Mouse (Mus musculus): Measurements from ENCODE around the gene Lrp2. TPM values are rescaled to one million over a fixed set of nuclear protein-coding genes. Genes with fewer than 3 reads are reported as not detected.

The Lrp2 gene
- total and polyA plus RNA-seq, 3 experiments = 0.01 TPM; not detected in 2

DNA sequence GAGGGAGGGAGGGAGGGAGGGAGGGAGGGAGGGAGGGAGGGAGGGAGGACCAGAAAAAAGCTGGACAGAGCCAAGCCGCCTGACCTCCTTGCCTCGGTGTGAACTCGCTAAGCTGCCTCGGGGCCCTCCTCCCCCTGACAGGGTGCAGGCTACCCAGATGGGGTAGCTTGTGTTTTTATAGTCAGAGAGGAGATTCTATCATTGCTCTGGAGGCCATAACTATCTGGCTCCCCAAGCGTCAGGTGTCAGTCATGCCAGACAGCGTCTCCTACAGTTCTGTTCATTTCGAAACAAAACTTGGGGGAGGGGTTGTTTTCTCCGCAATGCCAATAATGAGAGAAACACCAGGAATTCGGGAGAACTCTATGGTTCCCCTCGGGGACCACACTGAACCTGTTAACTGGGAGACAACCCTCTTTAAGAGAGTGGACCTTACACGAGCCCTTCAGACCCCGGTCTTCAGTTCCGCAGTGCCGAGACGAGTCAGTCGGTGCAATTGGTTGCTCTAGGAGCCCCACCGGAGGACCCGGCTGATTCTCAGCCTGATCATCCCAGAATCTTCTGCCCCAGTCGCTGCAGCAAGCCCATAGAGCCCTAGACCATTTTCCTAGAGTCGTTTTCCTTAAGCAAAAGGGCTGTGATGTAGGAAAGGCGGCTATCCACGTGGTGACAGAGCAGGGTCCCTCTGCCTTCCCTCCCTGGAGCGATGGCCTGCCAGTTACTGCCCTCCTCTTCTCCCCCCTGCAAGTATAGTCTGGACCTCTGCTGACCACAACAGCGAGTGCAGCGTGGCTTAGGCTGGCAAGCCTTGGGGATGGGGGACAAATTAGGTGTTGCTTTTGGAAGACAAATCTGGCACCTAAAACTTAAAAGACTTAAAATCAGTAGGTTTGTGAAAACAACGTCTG lies 1.2 kb upstream of the Lrp2 start:
- Histone ChIP-seq H3K79me2 (ENCODE audit: control insufficient read depth, insufficient read depth, low read length, poor library complexity) (no peaks in the 10 kb centered on the region), H3K27ac (ENCODE audit: control insufficient read depth, low read depth, low read length) (no peak overlapping the region), H3K4me1 (ENCODE audit: control insufficient read depth in 1 of 2, insufficient read depth in 2 of 2, low read length in 2 of 2) (no peaks in the 10 kb centered on the region), H3K4me3 (ENCODE audit: control insufficient read depth in 1 of 2, insufficient read depth in 1 of 2, low read depth in 2 of 2, low read length in 2 of 2) (no peak overlapping the region), H3K36me3 (ENCODE audit: control insufficient read depth in 1 of 2, insufficient read depth in 2 of 2, low read length in 2 of 2) (no peaks in the 10 kb centered on the region), H3K9ac (ENCODE audit: control insufficient read depth, low read depth, low read length, poor library complexity, severe bottlenecking) (no peak overlapping the region), H3K9me3 (replicated peaks; ENCODE audit: insufficient read depth, low read length) (no peaks in the 10 kb centered on the region), H3K27me3 (ENCODE audit: control insufficient read depth in 1 of 2, insufficient read depth in 2 of 2, low read length in 2 of 2) (no peaks in the 10 kb centered on the region)
- TF ChIP-seq MYC (IDR thresholded peaks at IDR 0.05; ENCODE audit: low read depth, low read length) = no peak
- DNase-seq (ENCODE audit: low read depth, low spot score) = no peak

DNA sequence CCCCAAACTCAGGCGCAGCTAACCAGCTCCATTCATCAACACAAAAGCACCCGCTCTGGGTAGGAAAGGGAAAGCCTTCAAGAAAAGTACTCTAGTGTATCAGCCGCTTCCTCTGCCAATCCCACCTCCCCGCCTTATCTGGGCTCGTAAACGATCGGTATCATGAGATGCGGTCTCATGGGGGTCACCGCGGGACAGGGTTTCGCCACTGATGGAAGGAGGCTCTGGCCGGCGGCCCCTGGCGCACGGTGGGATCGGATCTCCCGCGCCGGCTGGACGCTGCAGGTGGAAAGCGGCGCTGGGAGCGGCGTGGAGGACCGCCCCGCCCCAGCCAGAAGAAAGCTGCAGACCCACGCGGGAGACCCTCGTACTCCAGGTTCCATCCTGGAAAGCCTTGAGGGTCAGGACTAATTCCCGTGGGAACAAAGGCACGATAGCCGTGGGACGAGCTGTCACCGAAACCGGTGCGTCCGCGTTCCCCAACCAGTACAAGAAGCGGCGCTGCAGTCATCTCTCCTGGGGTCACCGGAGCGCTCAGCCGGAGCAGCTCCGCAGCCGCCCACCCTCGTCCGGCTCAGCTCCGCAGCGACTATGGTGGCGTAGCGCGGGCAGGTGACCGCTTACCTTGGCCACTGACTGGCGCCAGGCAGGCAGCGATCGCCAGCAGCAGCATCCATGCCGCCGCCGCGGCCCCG lies 527 bp downstream of the Lrp2 start:
- H3K9ac ChIP-seq (ENCODE audit: control insufficient read depth, low read depth, low read length, poor library complexity, severe bottlenecking) = no peak overlapping the region
- no peak overlapping the region for H3K27ac ChIP-seq (ENCODE audit: control insufficient read depth, low read depth, low read length)
- H3K36me3 ChIP-seq (ENCODE audit: control insufficient read depth in 1 of 2, insufficient read depth in 2 of 2, low read length in 2 of 2) = no peaks in the 10 kb centered on the region
- no peaks in the 10 kb centered on the region for H3K27me3 ChIP-seq (ENCODE audit: control insufficient read depth in 1 of 2, insufficient read depth in 2 of 2, low read length in 2 of 2)
- DNase-seq (ENCODE audit: low read depth, low spot score) = no peak
- no peaks in the 10 kb centered on the region for H3K4me1 ChIP-seq (ENCODE audit: control insufficient read depth in 1 of 2, insufficient read depth in 2 of 2, low read length in 2 of 2)
- no peaks in the 10 kb centered on the region for H3K9me3 ChIP-seq (replicated peaks; ENCODE audit: insufficient read depth, low read length)
- H3K79me2 ChIP-seq (ENCODE audit: control insufficient read depth, insufficient read depth, low read length, poor library complexity) = no peaks in the 10 kb centered on the region
- H3K4me3 ChIP-seq (ENCODE audit: control insufficient read depth in 1 of 2, insufficient read depth in 1 of 2, low read depth in 2 of 2, low read length in 2 of 2) = no peak overlapping the region
- TF ChIP-seq MAFK (IDR thresholded peaks at IDR 0.05; ENCODE audit: borderline replicate concordance, low read depth, low read length) (no peak), ELF1 (IDR thresholded peaks at IDR 0.05; ENCODE audit: low read depth, low read length) (no peak)

DNA sequence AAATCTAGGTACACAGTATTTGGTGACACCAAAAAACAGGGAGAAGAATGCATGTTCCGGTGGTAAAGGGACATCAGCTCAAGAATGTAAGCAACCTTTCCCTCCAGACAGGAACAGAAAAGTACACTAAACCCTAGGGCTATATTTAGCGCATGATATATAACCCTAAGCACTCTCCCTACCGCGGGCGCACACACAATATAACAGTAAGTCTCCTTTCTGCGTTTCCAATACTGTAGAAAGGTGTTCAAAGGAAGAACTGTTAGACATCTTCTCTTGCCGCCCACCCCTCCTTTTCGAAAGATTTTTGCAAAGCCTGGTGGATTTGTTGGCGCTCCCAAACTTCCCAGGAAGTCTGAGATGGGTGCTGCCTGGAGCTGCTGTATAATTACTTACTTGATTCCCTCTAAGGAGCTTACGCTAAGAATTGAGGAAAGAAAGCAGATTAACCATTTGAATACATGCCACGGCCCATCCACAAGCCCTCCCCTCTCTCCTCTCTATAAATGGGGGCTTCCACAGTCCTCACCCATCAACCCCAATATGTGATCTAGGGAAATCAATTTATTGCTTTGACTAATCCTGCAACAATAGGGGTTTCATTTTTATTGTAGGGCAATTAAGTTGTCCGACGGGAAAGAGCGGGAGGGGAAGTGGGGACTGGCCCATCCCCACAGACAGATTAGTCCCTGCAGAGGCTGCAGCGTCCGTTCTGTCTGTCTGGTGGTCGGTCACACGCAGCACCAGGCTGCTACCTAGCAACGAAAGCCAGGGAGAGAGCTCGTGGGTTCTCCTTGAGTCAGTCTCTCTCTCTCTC lies 1.5 kb downstream of the Lrp2 start:
- Histone ChIP-seq H3K4me1 (ENCODE audit: control insufficient read depth in 1 of 2, insufficient read depth in 2 of 2, low read length in 2 of 2) (no peaks in the 10 kb centered on the region), H3K36me3 (ENCODE audit: control insufficient read depth in 1 of 2, insufficient read depth in 2 of 2, low read length in 2 of 2) (no peaks in the 10 kb centered on the region), H3K9me3 (replicated peaks; ENCODE audit: insufficient read depth, low read length) (no peaks in the 10 kb centered on the region), H3K9ac (ENCODE audit: control insufficient read depth, low read depth, low read length, poor library complexity, severe bottlenecking) (no peak overlapping the region), H3K27ac (ENCODE audit: control insufficient read depth, low read depth, low read length) (no peak overlapping the region), H3K79me2 (ENCODE audit: control insufficient read depth, insufficient read depth, low read length, poor library complexity) (no peaks in the 10 kb centered on the region), H3K27me3 (ENCODE audit: control insufficient read depth in 1 of 2, insufficient read depth in 2 of 2, low read length in 2 of 2) (no peaks in the 10 kb centered on the region), H3K4me3 (ENCODE audit: control insufficient read depth in 1 of 2, insufficient read depth in 1 of 2, low read depth in 2 of 2, low read length in 2 of 2) (no peak overlapping the region)
- TF ChIP-seq ZNF384 (IDR thresholded peaks at IDR 0.05; ENCODE audit: low read depth, low read length) (no peak), POLR2AphosphoS5 (IDR thresholded peaks at IDR 0.05; ENCODE audit: borderline replicate concordance, low read depth, low read length) (no peak), CTCF (IDR thresholded peaks at IDR 0.05 in 2 of 3, conservative IDR thresholded peaks at IDR 0.05 in 1 of 3; ENCODE audit: control insufficient read depth in 1 of 3, insufficient read depth in 1 of 3, low read depth in 2 of 3, low read length in 3 of 3, poor library complexity in 1 of 3, severe bottlenecking in 1 of 3) (no peak), SMC3 (IDR thresholded peaks at IDR 0.05; ENCODE audit: low read depth, low read length) (no peak), MAFK (IDR thresholded peaks at IDR 0.05; ENCODE audit: borderline replicate concordance, low read depth, low read length) (no peak), CHD1 (IDR thresholded peaks at IDR 0.05; ENCODE audit: low read depth, low read length) (no peak), CHD2 (IDR thresholded peaks at IDR 0.05; ENCODE audit: low read length) (no peak)
- DNase-seq (ENCODE audit: low read depth, low spot score) = no peak

All from MEL (cell line).